Mouse (Mus musculus) adipocyte (in vitro differentiated cells): Measurements from ENCODE around the gene 4933412E24Rik.

ENCODE experiments used
- DNase-seq: peaks from one replicate; pipeline ENCODE4 v3.0.0-alpha.2; 2016; ENCODE audit warnings: low spot score

Gene 4933412E24Rik

GRCm38 (mm10) chr15:60016513-60016912 is at the start of gene 4933412E24Rik:
Gene 4933412E24Rik (minus strand): TSS chr15:60016613.
- DNase-seq: no peak

- no peak for DNase-seq
Measured at GRCm38 (mm10) chr15:60030728-60031127, 14.3 kb upstream of the 4933412E24Rik start.

GRCm38 (mm10) chr15:60021256-60021655 is 4.8 kb upstream of the 4933412E24Rik start:
- no peak for DNase-seq

- no peak for DNase-seq
Measured at GRCm38 (mm10) chr15:60010199-60010598, 6.2 kb downstream of the 4933412E24Rik start.

GRCm38 (mm10) chr15:60009610-60010009 is 6.8 kb downstream of the 4933412E24Rik start:
- DNase-seq: no peak

- no peak for DNase-seq
Measured at GRCm38 (mm10) chr15:59983777-59984176, 32.6 kb downstream of the 4933412E24Rik start.

- DNase-seq: no peak
Measured at GRCm38 (mm10) chr15:59975310-59975709, 41.1 kb downstream of the 4933412E24Rik start.

GRCm38 (mm10) chr15:59974584-59974983 is 41.8 kb downstream of the 4933412E24Rik start:
- DNase-seq: no peak

GRCm38 (mm10) chr15:59973651-59974519 is 42.5 kb downstream of the 4933412E24Rik start:
- DNase-seq: no peak
